Mouse (Mus musculus): ENCODE results near the gene Pnpla8. TPM values are rescaled to one million over a fixed set of nuclear protein-coding genes. Genes with fewer than 3 reads are reported as not detected.

Pnpla8 gene
- polyA plus RNA-seq, 1 experiment from 2014 or later = 63.5 TPM

DNA sequence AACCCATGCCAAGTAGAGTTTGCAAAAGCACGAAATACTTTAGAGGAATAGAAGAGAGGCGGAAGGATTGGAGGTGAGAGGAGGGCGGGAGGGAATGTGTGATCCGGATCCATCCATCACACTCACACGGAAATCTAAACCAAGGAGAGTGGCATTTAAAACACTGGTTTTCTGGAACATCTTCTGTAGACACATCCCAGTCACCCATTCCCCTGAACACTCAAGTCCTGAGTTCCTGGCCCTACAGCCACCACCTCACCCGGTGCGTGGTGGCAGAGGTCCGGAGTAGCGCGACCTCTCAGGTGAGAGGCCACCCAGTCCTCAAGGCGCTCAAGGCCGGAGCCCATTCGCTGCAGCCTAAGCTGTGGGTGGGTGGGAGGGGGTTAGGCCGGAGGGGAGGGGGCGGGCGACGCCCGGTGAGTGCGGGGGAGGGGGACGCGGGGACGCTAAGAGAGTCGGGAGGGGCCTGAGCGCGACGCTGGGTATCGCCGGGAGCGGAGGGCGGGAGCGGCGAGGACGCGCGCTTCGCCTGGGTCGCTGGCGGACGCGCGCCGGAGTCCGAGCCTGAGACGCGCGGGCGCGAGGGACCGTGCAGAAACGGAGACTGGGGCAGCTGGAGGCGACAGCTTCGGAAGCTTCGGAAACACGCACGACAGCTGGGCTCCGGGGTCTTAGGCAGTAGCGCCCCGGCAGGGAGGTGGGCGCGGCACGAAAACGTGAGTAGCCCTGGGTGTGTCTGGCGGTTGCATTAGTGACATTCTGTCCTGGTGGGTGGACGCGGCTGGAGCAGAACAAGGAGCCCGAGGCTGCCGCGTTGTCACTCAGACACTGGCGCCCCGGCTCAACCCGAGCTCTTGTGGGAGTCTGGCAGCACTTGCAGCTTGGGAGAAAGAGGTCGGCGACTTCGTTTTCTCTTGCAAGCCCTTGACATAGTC is 107.5 kb downstream of the Pnpla8 start, which contains the start of gene Nrcam:
Nrcam (plus strand) TSS at position 505 of the 935 bp plus-strand sequence.
- ATAC-seq (ENCODE audit: insufficient number of reproducible peaks, insufficient read depth, low FRiP score, low TSS enrichment, low read depth) = peak; percentile 61
- H3K4me2 ChIP-seq = peak within 1 kb of the TSS; percentile 100
- peak within 1 kb of the TSS; percentile 63 for H3K4me3 ChIP-seq
- H3K9ac ChIP-seq = peak within 1 kb of the TSS; percentile 65
- WGBS = 2% methylated on average over 71 of the region's 74 CpGs
- H3K4me1 ChIP-seq = peaks cover 12% of the 10 kb centered on the region
- no peaks in the 10 kb centered on the region for H3K36me3 ChIP-seq
- peaks cover 36% of the 10 kb centered on the region for H3K27me3 ChIP-seq
- no peak within 1 kb of the TSS for H3K27ac ChIP-seq
- no peaks in the 10 kb centered on the region for H3K9me3 ChIP-seq

- under 1% methylated on average over 61 of the region's 61 CpGs for WGBS
- peak; percentile 49 for ATAC-seq (ENCODE audit: insufficient number of reproducible peaks, insufficient read depth, low FRiP score, low TSS enrichment, low read depth)
- Histone ChIP-seq H3K9me3 (no peaks in the 10 kb centered on the region), H3K9ac (peak overlapping the region; percentile 65), H3K4me3 (peak overlapping the region; percentile 63), H3K27ac (no peak overlapping the region), H3K27me3 (peaks cover 36% of the 10 kb centered on the region), H3K4me2 (peak overlapping the region; percentile 100), H3K4me1 (peaks cover 12% of the 10 kb centered on the region), H3K36me3 (no peaks in the 10 kb centered on the region)
Observed at GRCm38 (mm10) chr12:44329316-44330215, 108.4 kb downstream of the Pnpla8 start.

- Histone ChIP-seq H3K4me2 (peak overlapping the region; percentile 100), H3K4me1 (peaks cover 12% of the 10 kb centered on the region), H3K4me3 (peak overlapping the region; percentile 63), H3K27me3 (peaks cover 36% of the 10 kb centered on the region), H3K36me3 (no peaks in the 10 kb centered on the region), H3K27ac (no peak overlapping the region), H3K9ac (peak overlapping the region; percentile 65; the same call in 1 of the 2 replicates), H3K9me3 (no peaks in the 10 kb centered on the region)
- ATAC-seq (ENCODE audit: insufficient number of reproducible peaks, insufficient read depth, low FRiP score, low TSS enrichment, low read depth) = no peak
- WGBS = 1% methylated on average over 9 of the region's 9 CpGs
Observed at GRCm38 (mm10) chr12:44330216-44330719, 109.1 kb downstream of the Pnpla8 start.

DNA sequence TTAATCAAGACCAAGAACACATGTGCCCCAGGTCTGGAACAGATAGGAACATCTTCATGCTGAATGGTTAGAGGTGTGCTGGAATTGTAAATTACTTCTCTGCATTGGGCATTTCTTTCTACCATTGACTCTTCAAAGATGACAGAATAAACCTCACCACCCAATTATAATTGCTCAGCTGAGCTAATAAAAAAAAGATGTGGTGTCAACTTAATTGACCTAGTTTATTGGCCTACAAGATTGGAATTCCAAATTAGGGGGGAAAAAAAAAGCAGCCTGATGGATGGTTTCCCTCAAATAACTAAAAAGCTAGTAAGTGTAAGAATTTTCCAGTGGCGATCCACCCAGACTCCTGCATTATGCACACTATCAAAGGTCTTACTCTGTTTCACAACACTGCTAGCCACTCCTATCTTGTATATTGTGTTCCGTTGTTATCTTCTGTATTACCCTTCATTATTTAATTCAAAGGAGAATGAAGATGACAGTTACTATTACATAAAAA is 116.0 kb downstream of the Pnpla8 start:
- Histone ChIP-seq H3K4me1 (0 out of 2 replicates have a peak, but pooled peaks cover 2% of the 10 kb centered on the region), H3K9me3 (no peaks in the 10 kb centered on the region), H3K4me2 (no peak overlapping the region), H3K36me3 (no peaks in the 10 kb centered on the region), H3K27ac (no peak overlapping the region), H3K27me3 (peaks cover 3% of the 10 kb centered on the region), H3K4me3 (no peak overlapping the region), H3K9ac (no peak overlapping the region)
- WGBS = 86% methylated on average over 2 of the region's 2 CpGs
- ATAC-seq (ENCODE audit: insufficient number of reproducible peaks, insufficient read depth, low FRiP score, low TSS enrichment, low read depth) = no peak

DNA sequence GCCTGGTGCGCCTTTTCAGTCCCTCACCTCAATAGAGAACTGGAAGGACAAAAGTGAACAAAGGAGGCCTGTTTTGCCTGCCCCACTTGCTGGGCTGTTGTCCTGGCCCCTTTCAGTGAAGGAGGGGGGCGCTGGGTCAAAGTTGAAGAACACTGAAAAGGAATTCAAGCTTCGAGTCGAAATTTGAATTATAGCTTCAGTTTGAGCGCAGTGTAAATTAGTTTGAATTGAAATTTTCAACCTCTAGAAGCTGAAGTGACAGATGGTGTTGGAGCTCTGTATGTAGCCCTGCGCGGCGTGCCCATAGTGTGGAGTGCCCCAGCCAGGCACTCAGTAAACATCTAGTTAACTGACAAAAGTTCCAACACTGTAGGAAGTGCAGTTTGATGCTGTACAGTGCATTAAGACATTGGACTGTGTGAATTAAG is 117.0 kb downstream of the Pnpla8 start:
- H3K36me3 ChIP-seq = no peaks in the 10 kb centered on the region
- ATAC-seq (ENCODE audit: insufficient number of reproducible peaks, insufficient read depth, low FRiP score, low TSS enrichment, low read depth) = no peak
- no peaks in the 10 kb centered on the region for H3K9me3 ChIP-seq
- no peak overlapping the region for H3K27ac ChIP-seq
- H3K9ac ChIP-seq = no peak overlapping the region
- H3K27me3 ChIP-seq = no peaks in the 10 kb centered on the region
- 0 out of 2 replicates have a peak, but pooled peaks cover 2% of the 10 kb centered on the region for H3K4me1 ChIP-seq
- no peak overlapping the region for H3K4me3 ChIP-seq
- no peak overlapping the region for H3K4me2 ChIP-seq
- 16% methylated on average over 8 of the region's 8 CpGs for WGBS

GRCm38 (mm10) chr12:44344075-44344474 is 122.9 kb downstream of the Pnpla8 start:
- Histone ChIP-seq H3K4me2 (no peak overlapping the region), H3K4me3 (no peak overlapping the region), H3K27me3 (no peaks in the 10 kb centered on the region), H3K36me3 (no peaks in the 10 kb centered on the region), H3K9me3 (no peaks in the 10 kb centered on the region), H3K9ac (no peak overlapping the region), H3K27ac (no peak overlapping the region), H3K4me1 (no peaks in the 10 kb centered on the region)
- 65% methylated on average over 6 of the region's 6 CpGs for WGBS
- no peak for ATAC-seq (ENCODE audit: insufficient number of reproducible peaks, insufficient read depth, low FRiP score, low TSS enrichment, low read depth)

GRCm38 (mm10) chr12:44345251-44345650 is 124.1 kb downstream of the Pnpla8 start:
- no peak overlapping the region for H3K27ac ChIP-seq
- no peak overlapping the region for H3K4me2 ChIP-seq
- H3K4me3 ChIP-seq = no peak overlapping the region
- H3K27me3 ChIP-seq = no peaks in the 10 kb centered on the region
- H3K9ac ChIP-seq = no peak overlapping the region
- ATAC-seq (ENCODE audit: insufficient number of reproducible peaks, insufficient read depth, low FRiP score, low TSS enrichment, low read depth) = no peak
- H3K36me3 ChIP-seq = no peaks in the 10 kb centered on the region
- no peaks in the 10 kb centered on the region for H3K9me3 ChIP-seq
- WGBS = 49% methylated on average over 5 of the region's 5 CpGs
- no peaks in the 10 kb centered on the region for H3K4me1 ChIP-seq

GRCm38 (mm10) chr12:44346143-44346542 is 125.0 kb downstream of the Pnpla8 start:
- Histone ChIP-seq H3K9me3 (no peaks in the 10 kb centered on the region), H3K36me3 (no peaks in the 10 kb centered on the region), H3K9ac (no peak overlapping the region), H3K4me3 (no peak overlapping the region), H3K27me3 (no peaks in the 10 kb centered on the region), H3K4me2 (no peak overlapping the region), H3K4me1 (no peaks in the 10 kb centered on the region), H3K27ac (no peak overlapping the region)
- no peak for ATAC-seq (ENCODE audit: insufficient number of reproducible peaks, insufficient read depth, low FRiP score, low TSS enrichment, low read depth)
- WGBS = 57% methylated on average over 3 of the region's 3 CpGs

GRCm38 (mm10) chr12:44355116-44355515 is 133.9 kb downstream of the Pnpla8 start:
- H3K36me3 ChIP-seq = no peaks in the 10 kb centered on the region
- ATAC-seq (ENCODE audit: insufficient number of reproducible peaks, insufficient read depth, low FRiP score, low TSS enrichment, low read depth) = no peak
- no peaks in the 10 kb centered on the region for H3K27me3 ChIP-seq
- H3K27ac ChIP-seq = no peak overlapping the region
- no peak overlapping the region for H3K9ac ChIP-seq
- no peaks in the 10 kb centered on the region for H3K9me3 ChIP-seq
- H3K4me1 ChIP-seq = no peaks in the 10 kb centered on the region
- 77% methylated on average over 4 of the region's 4 CpGs for WGBS
- no peak overlapping the region for H3K4me3 ChIP-seq
- H3K4me2 ChIP-seq = no peak overlapping the region

- H3K9ac ChIP-seq = no peak overlapping the region
- no peaks in the 10 kb centered on the region for H3K27me3 ChIP-seq
- no peak overlapping the region for H3K4me2 ChIP-seq
- whole genome bisulfite sequencing = 55% methylated on average over 3 of the region's 3 CpGs
- H3K4me3 ChIP-seq = no peak overlapping the region
- no peak overlapping the region for H3K27ac ChIP-seq
- no peaks in the 10 kb centered on the region for H3K4me1 ChIP-seq
- ATAC-seq (ENCODE audit: insufficient number of reproducible peaks, insufficient read depth, low FRiP score, low TSS enrichment, low read depth) = no peak
- H3K9me3 ChIP-seq = no peaks in the 10 kb centered on the region
- no peaks in the 10 kb centered on the region for H3K36me3 ChIP-seq
Observed at GRCm38 (mm10) chr12:44357460-44357859, 136.3 kb downstream of the Pnpla8 start.

- 78% methylated on average over 1 of the region's 1 CpGs for WGBS
- no peak overlapping the region for H3K4me3 ChIP-seq
- no peak overlapping the region for H3K4me2 ChIP-seq
- no peak overlapping the region for H3K9ac ChIP-seq
- no peak for ATAC-seq (ENCODE audit: insufficient number of reproducible peaks, insufficient read depth, low FRiP score, low TSS enrichment, low read depth)
- no peak overlapping the region for H3K27ac ChIP-seq
- no peaks in the 10 kb centered on the region for H3K36me3 ChIP-seq
- H3K27me3 ChIP-seq = no peaks in the 10 kb centered on the region
- H3K4me1 ChIP-seq = no peaks in the 10 kb centered on the region
- no peaks in the 10 kb centered on the region for H3K9me3 ChIP-seq
Observed at GRCm38 (mm10) chr12:44357881-44358280, 136.7 kb downstream of the Pnpla8 start.

All from embryonic facial prominence, embryonic 13.5 days (tissue).